Mouse (Mus musculus): ENCODE measurements at regions not wholly inside any gene's neighbourhood (a gene's known extent, or its start where the extent isn't known, plus 50 kb on each side); places are given as distances from the start of the nearest gene placed in this dataset.

DNA sequence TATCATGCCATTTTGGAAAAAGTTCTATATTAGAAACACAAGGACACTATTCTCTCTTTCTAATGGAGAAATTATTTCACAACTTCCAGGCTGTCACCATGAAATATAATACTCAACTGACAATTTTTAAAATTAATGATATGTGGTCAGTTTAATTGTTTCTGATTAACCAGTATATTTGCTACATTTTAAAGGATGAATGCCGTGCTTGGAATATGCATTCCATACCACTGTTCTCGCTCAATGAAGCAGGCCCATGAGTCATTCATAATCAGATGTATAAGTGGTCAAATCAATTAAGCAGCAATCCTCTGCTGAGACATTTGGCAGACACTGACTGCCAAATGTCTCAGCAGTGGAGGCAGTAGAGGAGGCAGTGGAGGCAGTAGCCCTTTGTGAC lies 283.4 kb upstream of the Gpc5 start:
- DNase-seq (ENCODE audit: low spot score in 2 of 2) = no peak

DNA sequence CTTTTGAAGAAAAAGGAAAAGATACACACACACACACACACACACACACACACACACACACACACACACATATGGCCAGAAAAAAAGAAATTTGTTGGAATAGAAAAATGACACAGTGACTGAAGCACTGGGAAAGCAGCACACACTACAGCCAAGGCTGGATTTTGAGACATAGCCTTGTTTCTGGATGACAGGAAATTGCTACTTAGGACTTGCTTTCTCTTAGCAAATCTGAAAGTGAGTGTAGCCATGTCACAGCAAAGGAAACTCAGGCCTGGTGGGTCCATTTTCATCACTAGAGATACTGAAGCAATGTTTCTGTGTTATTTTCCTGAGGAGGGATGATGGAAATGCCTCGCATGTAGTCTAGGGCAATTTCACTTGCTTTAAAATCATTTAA lies 271.3 kb upstream of the Gpc5 start:
- no peak for DNase-seq (ENCODE audit: low spot score in 2 of 2)

DNA sequence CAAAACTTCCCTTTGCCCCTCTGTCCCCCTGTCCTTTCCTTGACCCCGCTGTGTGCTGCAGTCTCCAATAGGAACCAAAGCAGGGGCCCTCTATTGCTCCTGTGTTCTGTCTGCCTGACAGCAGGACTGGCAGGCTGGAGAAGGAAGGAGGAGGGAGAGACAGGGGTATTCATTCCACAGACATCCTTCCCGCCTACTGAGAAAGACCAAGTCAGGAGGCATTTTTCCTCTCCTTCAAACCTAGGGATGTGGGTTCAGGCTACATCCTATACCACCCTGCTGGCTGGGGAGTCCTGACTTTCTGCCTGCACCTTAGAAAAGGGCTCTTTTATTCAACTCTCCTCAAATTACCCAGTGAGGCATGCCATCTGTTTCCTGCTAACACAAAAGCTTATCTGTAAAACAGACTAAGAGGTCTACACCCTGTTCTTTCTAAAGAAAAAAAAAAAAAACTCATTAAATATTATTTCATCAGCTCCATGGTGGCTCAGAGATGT lies 270.9 kb upstream of the Gpc5 start:
- DNase-seq (ENCODE audit: low spot score in 2 of 2) = no peak

DNA sequence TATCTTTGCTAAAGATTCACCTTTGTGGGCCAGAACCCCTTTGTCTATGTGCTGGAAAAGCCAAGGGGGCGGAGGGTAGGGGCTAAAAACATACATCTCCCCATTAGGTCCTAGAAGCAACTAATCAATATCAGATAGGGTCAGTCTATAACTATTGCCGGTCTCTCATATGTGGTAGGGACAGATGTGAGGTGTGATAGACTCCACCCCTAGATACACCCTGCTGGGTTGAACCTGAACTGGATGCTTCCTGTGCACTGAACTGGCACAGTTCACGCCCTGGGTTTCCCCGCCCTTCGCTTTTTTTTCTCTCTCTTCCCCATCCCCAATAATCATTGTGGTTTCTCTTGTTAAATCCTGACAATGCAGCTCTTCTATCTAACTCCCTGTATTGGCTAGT lies 270.3 kb upstream of the Gpc5 start:
- no peak for DNase-seq (ENCODE audit: low spot score in 2 of 2)

DNA sequence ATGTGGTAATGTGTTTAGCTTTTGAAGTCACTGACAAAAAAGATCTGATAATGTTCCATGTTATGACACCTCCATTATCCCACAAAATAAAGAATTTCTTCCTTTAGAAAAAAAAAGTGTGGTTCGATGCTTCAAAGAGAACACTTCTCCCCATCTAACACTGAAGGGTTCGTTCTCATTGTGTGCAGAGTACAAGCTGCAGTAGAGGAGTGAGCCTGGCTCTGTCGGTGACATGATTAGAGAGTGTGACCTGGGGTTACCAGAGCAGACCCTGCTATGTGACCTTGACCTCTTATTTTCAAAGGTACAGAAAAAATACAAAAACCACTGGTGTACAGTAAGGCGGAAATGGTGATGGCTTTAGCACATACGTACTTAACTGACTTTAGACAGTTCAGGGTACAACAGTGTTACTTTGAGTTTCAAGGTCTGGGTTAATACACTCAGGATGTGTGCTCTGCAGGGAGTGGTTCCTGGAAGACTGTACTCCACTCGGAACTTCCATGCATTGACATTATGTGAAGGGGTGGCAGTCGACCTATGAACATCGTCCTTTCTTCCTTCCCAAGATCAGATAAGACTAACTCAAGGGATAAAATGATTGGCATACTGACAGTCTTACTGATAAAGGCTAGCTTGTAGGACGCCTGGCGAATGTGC lies 265.2 kb upstream of the Gpc5 start:
- DNase-seq (ENCODE audit: low spot score in 2 of 2) = no peak

DNA sequence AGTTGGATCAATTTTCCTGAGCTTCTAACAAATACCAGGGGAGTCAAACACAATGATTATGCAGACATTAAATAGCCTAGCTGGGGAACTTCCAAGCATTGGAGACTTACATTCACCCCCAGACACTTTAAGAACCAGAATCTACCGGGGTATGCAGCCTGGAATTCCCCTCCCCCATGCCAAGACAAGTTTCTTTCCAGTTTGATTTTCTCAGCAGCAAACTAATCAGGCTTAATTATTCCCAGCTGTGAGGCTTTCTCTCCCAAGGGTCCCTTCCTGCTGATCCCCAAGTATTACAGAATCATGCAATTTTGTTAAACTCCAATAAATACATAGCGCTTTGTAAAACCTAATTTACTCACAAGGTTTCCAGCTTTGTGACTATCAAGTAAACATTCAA lies 262.7 kb upstream of the Gpc5 start:
- no peak for DNase-seq (ENCODE audit: low spot score in 2 of 2)

DNA sequence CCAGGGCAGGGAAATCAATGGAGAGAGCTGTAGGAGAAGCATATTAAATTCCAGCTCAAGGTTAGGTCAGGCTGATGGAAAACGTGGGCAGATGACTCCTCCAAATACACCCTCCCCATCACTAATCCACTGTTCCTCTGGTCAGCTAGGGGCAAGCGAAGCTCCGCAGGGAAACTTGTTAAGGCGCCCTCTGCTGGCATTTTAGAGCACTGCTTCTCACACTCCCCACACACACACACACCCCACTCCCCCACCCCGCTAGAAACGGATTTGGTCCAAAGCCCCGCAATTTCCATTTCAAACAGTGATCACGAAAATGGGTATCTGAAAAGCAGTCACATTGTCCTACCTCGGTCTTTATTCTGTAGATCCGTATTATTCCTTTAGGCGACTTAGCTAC lies 259.0 kb upstream of the Gpc5 start:
- no peak for DNase-seq (ENCODE audit: low spot score in 2 of 2)

DNA sequence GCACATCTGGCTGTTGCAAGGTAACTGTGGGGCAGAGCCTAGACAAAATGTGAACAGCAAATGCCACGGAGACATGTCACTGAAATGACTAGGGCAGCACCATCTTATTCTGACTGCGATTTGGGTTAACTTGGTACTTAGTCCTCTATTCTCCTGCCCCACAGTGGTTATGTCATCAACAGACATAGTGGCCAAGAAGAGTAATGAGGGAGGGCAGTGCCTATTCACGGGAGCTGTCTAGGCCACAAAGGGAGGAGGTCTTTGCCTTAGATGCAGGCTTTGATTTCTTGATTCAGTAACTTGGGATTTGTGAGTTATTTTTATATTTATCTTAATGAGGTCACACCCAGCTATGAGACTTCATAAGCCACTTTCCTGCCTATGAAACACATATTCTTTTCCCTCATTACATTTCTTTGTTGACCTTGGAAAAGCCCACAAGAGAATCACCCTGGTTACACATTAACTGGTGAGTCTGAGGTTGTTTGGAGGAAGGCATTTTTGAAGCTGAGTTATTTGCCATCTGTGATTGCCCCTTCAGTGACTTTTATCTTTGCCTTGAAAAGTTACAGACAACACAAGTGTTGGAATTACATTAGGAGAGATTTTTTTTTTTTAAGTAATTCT lies 255.2 kb upstream of the Gpc5 start:
- DNase-seq (ENCODE audit: low spot score in 2 of 2) = no peak

DNA sequence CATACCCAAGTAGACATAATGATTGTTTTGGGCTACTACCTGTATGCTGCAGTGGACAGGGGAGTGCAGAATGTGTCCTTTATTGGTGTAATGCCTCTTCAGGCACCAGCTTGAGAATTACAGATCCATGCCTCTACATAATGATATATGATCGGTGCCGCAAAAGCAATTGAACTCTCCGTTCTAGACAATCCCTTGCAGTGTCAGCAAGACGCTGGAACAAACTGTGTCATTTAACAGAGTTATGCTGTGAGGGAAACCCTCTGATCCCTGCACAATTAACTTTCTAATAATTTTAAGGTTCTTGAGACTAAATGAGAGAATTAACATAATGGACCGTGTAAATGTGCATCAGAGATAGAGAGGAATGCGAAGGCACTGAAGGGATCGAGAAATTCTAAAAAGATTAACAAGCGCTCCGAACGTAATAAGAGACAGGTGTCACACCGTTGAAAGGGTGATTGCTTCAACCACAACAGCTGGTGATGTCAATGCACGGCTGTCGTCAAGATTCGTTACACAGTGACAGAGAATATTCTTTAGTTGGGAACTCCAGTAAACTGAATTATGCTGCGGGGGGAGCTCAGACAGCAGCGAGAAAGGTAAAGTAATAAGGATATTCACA lies 254.3 kb upstream of the Gpc5 start:
- DNase-seq (ENCODE audit: low spot score in 2 of 2) = no peak

DNA sequence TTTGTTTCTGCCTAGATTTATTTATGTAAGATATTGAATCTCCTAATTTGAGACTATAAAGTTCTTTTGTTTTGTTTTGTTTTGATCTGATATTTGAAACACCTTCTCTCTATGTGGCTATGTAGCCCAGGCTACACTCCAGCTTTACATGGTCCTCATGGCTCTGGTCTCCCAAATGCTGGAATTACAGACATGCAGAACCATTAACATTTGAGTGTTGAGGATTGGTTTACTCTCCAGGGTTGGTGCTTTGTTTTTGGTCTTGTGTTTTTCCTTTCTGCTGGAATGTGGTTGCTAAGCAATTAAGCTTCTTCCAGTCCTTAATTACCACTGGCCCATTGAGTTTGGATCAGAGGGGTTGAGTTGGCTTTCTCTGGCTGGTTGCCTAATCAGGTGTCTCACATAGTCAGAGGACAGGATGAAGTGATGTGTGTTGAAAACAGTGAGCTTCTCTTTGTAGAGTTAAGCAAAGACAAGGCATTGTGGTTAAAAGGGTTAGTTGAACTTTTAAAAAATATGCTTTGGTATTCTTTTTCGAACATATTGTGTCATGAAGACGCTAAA lies 252.6 kb upstream of the Gpc5 start:
- no peak for DNase-seq (ENCODE audit: low spot score in 2 of 2)

DNA sequence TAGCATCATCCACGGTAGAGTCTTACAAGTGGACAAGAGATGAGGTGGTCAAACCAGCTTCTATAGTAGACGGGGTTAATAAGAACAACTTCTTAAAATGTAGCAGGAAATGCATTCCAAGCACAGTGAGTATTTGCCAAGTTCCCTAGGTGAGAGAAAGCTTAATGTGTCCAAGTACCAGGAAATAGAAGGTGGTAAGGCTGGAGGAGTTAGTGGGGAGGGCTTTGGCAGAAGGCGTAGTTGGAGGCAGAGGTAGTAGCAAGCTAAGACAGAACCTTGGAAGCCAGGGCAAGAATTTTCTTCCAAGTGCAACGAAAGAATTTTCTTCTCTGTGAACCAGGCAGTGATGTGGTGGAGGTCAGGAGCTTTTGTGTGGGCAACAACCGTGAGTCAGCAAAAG lies 251.2 kb upstream of the Gpc5 start:
- DNase-seq (ENCODE audit: low spot score in 2 of 2) = no peak

DNA sequence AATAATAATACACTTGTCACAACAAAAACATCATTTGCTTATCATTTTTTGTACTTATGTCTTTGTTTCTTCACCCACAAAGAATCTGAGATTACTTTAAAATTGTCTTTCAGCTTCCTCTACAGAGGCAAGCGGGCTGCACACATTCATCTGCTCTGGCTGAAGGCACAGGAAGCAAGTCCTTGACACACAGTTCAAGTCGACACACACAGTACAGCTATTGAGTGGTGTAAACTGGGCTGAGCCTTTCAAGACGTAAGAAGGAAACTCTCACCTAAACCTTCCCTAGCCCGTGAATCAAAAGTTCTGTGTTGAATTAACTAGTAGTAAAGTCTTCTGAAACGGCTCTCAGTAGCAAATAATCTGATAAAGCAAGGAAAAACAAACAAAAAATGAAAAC lies 250.5 kb upstream of the Gpc5 start:
- DNase-seq (ENCODE audit: low spot score in 2 of 2) = no peak

DNA sequence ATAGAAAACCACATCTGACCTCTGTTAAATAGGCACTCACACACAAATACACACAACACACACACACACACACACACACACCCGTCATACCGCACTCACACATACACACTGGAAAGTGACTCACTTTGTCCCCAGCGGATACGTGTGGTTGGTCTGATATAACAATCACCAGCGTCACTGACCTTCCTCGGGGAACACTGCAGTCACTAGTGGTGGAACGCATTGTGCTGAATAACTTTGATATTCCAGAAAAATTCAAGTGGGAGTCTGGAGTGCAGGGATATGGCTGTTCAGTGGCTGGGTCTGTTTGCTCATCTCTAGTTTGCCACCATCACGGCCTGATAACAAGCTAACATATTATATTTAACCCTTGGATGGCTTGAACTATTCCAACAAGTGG lies 249.7 kb upstream of the Gpc5 start:
- DNase-seq (ENCODE audit: low spot score in 2 of 2) = no peak

DNA sequence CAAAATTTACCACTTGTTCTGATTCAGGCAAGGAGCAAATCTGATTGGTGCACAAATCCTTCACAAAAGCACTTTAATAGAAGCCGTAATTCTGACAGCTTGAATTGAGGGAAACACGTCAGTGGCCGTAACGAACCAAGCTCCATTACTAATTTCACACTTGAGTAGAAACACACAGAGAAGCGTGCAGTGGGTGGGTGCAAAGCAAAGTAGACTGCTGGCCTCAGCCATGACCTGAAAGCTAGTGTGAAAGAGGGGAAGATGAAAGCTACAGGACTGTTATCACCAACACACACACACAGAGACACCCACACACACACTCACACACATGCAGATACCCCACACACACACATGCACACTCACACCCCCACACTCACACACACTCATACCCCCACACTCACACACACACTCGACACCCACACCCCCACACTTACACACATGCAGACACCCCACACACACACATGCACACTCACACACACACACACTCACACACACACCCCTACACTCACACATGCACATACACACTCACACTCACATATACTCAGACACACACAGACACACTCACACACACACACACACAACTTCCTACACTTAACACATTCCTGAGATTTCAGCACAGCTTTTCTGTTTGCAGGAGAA lies 248.8 kb upstream of the Gpc5 start:
- DNase-seq (ENCODE audit: low spot score in 2 of 2) = no peak

DNA sequence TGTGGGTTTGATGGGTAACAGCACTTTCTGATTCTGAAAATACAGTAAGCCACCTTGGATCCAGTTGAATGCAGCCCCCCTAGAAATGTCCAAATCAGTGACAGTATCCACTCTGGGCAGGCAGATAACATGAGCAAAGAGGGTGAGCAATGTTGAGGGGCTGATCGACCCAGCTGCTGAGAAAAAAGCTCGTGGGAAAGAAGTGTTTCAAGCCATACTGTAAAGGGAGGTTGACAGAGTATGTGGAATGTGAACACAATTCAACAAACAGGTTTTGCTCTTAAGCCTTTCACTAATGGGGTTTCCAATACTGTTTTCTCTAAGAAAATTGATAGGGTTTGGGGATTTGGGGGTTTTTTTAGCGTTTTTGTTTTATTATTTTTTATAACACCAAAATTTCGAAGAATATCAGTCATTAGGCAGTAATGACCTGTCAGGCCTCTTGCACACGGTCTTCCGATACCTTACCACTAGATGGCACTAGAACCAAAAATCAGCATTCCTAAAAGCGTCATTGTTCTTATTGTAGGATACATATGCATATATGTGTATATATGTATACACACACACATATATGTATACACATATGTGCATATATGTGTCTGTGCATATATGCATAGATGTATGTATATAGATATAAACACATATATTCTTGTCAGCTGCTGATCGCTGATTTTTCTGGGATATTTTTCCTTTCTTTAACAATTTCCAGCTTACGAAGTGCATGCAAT lies 237.5 kb upstream of the Gpc5 start:
- no peak for DNase-seq (ENCODE audit: low spot score in 2 of 2)

DNA sequence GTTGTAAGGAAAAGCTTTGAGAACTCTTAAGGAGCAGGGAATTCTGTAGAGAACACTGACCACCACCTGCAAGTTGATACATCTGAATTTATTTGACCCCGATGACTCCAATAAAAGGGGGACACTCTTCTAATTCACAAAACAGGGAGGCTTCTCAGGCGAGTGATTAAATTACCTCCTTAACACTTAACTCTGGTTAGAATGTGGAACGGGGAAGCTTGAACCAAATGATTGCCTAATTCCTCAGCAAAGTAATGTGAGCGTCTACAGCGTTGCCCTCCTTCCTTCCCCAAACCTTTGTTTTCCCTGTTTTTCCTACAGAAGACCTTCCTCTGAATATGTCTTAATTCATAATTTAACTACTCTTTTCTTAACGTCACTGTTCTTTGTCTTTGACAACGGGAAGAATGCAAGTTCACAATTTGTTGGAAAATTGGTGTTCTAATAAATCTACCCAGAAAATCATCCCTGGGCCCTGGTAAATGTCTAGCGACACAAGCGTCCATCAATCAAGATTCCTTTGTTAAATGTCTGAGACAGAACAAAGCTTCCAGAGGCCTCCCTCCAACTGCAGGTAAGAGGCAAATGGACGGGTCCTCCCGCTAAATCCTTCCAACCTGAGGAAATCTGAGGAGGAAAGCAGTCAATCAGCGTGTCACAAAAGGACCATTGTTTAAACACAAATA lies 236.8 kb upstream of the Gpc5 start:
- no peak for DNase-seq (ENCODE audit: low spot score in 2 of 2)

DNA sequence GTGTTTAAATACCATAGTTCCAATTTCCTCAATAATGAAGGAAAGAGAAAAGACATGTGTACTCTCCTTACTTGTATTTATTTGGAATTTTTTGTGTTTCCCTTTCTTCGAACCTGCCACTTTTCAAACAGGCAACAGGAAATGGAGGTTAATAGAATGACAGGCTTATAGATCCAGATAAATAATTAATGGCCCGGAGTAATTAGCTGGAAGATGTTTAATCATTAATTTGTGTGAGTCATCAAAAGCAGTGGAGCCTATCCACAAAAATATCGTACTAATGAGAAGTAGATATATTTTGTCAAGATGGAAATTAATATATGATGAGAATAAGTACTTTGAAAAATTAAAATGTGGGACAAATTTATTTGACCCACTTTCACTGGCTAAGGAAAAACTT lies 236.3 kb upstream of the Gpc5 start:
- DNase-seq (ENCODE audit: low spot score in 2 of 2) = no peak

DNA sequence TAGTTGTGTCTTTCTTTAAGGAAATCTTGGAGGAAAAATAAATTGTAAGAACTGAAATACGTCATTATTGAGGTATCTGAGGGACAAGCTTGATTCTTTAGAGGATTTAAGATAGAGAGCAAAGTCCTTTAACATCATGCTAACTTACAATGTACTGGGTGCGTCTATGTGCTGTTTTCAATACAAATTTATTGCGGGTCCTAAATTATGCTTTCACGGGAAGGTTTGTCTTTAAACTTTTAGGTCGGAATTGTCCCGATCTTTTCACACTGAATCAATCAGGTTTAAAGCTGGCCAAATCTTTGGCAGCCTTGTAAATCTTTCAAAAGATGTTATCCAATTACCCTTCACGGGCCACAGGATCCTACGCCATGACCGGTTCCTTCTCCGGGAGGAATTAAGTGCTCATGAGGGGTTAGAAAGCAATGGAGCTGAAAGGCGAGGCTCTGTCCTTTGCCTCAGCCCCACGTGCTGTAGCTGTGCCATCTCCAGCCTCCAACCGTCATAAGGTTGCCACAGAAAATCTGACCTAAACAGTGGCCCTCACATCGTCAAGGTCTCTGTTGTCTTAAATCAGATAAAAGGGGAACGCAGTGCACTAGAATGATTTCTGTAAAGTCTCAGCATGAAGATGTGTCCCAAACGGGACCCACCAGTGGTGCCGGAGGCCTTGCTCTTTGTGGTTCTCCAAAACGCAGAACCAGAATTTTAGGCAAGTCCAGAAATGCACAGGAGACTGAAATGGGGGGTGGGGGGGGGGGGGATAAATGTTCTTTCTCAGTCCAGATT lies 235.6 kb upstream of the Gpc5 start:
- no peak for DNase-seq (ENCODE audit: low spot score in 2 of 2)

DNA sequence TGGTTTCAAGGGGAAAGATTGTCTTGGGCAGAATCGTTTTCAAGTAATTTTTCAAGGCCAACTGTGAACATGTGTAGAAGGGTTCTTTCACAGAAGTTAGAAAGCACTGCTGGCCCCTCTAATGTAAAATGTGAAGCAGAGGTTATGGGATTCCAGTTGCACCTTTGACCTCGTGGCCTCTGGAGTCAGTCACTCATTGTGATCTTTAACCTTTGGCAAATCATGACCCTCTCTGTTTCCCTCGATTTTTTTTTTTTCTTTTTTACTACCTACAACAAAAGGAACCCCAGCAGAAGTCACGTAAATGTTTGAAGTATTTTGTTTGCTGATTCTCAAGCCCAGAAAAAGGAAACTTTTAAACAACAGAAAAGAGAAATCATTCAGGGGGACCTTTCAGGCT lies 234.8 kb upstream of the Gpc5 start:
- no peak for DNase-seq (ENCODE audit: low spot score in 2 of 2)

DNA sequence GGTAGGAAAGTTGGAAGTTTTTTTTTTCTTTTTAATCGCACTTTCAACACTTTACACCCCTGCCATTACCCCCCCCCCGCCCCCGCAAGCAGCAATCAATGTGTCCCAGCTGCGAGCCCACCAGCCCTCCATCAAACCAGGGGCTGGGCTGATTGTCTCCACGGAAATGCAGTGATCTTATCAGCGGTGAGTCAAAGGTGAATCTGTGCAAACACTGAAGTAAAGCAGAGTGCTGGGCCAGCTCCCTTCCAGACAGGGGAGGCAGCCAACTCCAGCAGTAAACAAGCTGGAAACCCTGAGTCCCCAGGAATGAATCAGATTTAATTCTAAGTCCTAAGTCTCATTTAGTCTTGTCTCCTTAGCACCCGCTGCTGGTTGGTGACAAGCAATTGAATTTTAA lies 234.3 kb upstream of the Gpc5 start:
- no peak for DNase-seq (ENCODE audit: low spot score in 2 of 2)

DNA sequence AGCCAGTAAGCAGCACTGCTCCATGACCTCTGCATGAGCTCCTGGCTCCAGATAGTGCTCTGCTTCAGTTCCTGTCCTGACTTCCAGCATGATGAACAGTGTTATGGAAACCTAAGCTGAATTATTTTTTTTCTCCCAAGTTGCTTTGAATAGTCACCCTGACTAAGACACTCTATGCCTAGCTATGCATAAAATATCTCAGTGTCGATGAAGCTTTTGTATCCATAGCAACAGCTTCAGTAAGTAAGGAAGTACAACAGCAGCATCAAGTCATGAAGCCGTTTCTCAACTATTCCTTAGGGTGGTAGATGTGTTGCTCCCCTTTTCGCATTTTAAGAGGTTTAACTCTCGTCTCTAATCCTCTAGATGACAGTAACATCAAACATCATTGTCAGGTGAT lies 228.4 kb upstream of the Gpc5 start:
- no peak for DNase-seq (ENCODE audit: low spot score in 2 of 2)

All from urinary bladder, postnatal 4 days (tissue).